Mouse (Mus musculus) cerebellum, adult 18-20 months (tissue): Measurements from ENCODE around the gene Fgfr2.

Source experiments
- DNase-seq, 2 experiments: peaks; one replicate each; pipeline ENCODE4 v3.0.0; 2021

Gene Fgfr2

DNA sequence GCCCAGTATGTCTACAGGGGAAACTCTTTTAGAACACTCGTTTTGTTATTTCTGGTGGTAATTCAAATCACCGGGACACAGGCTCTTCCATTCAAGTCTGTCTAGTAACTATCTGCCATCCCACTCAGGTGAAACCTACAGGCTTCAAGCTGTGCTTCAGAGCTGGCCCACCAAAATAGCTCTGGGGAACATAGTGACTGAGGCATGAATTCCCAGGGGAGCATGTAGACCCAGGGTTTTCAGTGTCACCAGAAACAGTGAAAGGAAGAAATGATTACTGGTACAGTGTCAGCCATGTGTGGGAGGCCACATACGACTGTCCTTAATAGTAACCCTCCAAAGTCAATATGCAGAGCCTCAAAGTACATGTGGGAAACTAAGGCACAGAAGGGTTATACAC lies 841.0 kb downstream of the Fgfr2 start:
- no peak for DNase-seq

- DNase-seq: peak; percentile 69 to 72
Observed at GRCm38 (mm10) chr7:132281753-132282152, 841.4 kb downstream of the Fgfr2 start.

DNA sequence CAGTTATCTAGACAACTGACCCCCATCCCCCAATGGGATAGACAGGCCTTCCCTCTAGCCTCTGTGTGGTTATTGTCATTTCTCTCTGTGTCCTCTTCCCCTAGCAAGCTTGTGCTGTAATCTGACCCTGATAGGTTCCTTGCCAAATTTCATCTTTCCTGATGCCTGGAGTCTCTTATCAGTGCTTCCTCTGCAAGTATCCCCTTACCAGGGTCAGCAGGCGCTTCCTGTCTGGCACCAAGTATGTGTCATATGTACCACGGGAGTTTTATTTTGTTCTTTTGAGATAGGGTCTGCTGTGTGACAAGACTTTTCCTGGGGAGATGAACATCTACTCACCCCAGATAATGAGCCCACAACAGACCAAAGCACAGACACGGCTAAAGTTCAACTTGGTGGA lies 844.5 kb downstream of the Fgfr2 start:
- DNase-seq: no peak

- no peak for DNase-seq
Observed at GRCm38 (mm10) chr7:132276287-132276686, 846.9 kb downstream of the Fgfr2 start.

GRCm38 (mm10) chr7:132273741-132274513 lies 849.2 kb downstream of the Fgfr2 start:
- DNase-seq: no peak

GRCm38 (mm10) chr7:132272984-132273383 lies 850.2 kb downstream of the Fgfr2 start:
- no peak for DNase-seq

GRCm38 (mm10) chr7:132270364-132270763 lies 852.8 kb downstream of the Fgfr2 start:
- DNase-seq: no peak

DNA sequence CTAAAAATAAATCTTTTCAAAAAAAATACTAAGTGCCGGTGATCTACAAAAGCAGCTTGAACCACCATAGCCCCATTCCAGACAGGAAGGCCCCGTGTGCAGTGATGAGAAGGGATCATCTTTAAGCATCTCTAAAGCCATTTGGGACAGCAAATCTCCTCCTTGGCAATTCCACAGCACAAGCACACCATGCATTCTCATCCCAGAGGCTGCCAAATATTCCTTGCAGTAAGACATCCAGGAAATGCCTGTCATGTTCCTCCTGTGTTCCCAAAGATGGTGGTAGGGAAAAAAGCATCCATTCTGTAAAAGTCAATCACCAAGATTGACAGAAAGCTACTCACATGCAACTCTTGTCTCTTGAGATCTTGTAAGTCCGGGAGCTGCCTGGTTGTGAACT lies 853.5 kb downstream of the Fgfr2 start:
- peak in 1 of 2 experiments; percentile 32 for DNase-seq

DNA sequence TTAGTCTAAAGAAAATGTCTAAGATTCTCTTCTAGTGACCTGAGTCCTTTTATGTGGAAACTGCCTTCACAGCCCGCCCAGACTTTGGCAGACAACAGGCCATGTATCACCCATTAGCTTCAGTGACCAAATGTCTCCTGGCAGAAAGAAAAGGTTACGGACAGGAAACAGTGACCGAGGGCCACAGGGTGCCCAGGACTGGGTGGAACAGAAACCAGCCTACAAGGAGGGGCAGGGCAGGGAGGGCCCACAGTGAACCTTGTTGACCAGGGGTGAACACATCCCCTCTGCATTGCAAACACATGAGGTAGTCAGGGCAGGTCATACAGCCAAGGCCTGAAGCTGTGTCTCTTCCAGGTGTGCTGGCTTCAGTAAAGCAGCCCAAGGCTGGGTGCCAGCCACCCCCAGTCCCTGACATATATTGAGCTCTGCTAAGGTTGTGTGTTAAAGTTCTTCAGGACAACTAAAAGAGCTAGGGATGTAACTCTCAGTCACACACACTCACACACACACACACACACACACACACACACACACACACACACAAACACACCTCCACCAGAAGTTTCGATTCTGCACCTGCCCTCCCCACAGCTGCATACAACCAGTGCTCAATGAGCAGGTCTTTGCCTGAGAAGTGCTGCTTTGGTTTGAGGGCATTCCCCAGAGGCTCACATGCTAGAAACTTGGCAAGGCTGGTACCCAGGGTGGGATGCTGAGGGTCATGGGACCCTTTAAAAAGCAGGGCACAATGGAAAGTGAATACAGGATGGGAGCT lies 855.2 kb downstream of the Fgfr2 start:
- peak; percentile 57 to 65 for DNase-seq

DNA sequence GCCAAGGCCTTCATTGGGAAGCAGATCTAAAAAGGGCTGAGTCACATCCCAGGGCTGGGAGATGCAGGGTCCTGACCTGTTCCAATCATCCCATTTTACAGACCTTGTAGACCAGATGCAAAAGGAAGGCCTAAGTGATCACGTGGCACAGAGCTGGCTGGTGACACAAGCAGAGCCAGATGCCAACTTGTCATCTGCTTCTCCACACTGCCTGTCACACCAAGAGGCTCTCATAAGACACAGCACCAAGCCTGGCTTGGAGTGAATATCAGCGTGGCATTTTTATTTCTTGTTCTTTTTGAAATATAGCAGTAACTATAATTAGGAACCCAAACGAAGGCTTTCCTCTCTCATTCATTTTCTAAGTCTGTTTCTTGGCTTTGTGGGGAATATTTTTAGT lies 858.4 kb downstream of the Fgfr2 start:
- no peak for DNase-seq

DNA sequence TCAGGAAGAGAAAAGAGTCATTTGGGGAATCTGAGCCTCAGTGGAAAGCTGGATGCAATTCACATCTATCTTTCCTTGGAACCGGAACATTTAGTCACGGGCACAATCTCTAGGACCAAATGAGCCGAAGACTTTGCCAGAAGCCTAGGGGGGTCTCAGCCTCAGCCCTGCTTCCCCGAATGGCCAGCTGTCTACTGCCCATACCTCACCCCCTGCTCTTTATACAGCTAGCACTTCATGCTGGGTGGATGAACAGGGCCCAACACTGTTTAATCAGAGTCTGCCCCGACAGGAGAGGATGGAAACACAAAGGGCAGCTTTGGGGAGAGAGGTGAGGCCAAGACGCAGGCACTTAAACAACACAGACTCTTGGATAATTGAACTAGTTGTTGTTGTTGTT lies 860.0 kb downstream of the Fgfr2 start:
- DNase-seq: no peak

DNA sequence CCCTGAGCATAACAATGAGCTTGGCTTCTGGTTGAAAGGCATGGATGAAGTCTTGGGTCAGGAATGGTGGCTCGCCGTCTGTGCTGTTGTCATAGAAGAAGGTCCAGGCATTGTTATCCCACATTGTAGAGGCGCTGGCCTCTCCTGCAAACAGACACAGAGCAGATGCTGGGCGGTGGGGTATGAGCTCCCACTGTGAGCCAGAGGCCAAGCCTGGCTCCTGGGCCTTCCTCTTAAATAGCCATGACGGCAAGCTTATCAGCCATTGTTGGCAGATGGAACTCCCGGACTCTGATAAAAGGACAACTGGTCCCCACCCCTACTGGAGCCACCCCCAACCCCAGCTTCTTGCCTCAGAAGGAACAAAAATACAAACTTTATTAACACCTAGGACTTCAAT lies 860.5 kb downstream of the Fgfr2 start:
- DNase-seq: no peak

DNA sequence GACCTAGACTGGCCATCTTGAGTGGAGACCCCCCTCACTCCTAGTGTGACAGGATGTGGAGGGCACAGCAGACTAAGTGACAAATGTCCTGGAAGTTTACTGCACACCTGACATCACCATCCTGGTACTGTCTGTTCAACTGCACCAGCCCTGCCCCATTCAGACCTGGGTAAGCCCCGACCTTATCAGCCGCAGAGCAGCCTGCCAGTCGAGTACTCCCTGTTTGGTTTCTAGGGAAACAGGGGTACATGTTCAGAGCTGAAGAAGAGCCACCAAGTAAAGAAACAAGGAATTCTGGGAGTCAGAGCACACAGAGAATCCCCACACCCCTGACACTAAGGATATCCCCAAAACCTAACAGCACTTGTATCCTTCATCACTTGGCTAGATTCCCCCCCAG lies 861.3 kb downstream of the Fgfr2 start:
- DNase-seq: no peak

DNA sequence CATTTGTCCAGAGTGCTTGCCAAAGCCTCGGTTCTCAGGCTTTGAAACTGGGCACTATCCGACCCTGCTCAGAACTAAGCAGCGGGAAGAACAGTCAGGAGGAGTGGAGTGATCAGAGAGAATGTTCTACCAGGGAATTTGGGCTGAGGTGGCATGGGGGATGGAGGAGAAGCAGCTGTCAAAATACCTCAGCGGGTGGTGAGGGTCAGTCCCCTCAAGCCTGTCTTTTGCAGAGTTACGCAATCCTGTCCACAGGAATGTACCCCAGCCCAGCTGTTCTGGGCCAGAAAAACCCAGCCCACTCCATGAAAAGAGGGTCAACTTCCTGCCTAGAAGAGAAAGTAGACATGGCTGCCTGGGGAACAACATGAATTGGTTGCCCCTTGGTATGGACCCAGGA lies 862.5 kb downstream of the Fgfr2 start:
- no peak for DNase-seq

DNA sequence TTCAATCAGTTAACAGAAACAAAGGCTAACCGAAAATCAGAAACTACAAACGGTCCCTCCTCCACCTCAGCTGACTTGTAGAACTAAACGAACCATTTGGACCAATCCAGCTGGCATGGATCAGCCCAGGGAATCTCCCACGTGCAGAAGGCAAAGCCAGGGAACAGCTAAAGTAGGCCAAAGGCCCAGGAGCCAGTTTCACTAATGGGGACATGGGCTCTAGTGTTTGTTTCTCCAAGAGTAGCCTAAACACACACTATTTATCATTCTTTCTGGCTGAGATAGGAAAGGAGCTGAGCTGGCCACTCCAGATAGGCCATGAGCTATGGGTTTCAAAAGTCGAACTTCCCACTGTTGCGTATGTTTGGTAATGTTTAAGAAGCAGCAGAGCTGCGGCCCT lies 864.3 kb downstream of the Fgfr2 start:
- DNase-seq: peak; percentile 46 to 54

- DNase-seq: no peak
Observed at GRCm38 (mm10) chr7:132258216-132258615, 864.9 kb downstream of the Fgfr2 start.

GRCm38 (mm10) chr7:132253513-132253912 lies 869.6 kb downstream of the Fgfr2 start:
- DNase-seq: peak; percentile 78 to 84

- peak in 1 of 2 experiments; percentile 33 for DNase-seq
Observed at GRCm38 (mm10) chr7:132253078-132253477, 870.1 kb downstream of the Fgfr2 start.

GRCm38 (mm10) chr7:132249563-132250119 lies 873.5 kb downstream of the Fgfr2 start:
- DNase-seq: no peak

- no peak for DNase-seq
Observed at GRCm38 (mm10) chr7:132247567-132247966, 875.6 kb downstream of the Fgfr2 start.

- no peak for DNase-seq
Observed at GRCm38 (mm10) chr7:132247091-132247490, 876.1 kb downstream of the Fgfr2 start.

- DNase-seq: no peak
Observed at GRCm38 (mm10) chr7:132245730-132246129, 877.4 kb downstream of the Fgfr2 start.

GRCm38 (mm10) chr7:132244637-132245036 lies 878.5 kb downstream of the Fgfr2 start:
- DNase-seq: no peak

- DNase-seq: no peak
Observed at GRCm38 (mm10) chr7:132243225-132243624, 879.9 kb downstream of the Fgfr2 start.
